Mouse (Mus musculus) small intestine, adult 2 months (tissue): ENCODE data around the gene Rhbdf2. TPM values are rescaled to one million over a fixed set of nuclear protein-coding genes. Genes with fewer than 3 reads are reported as not detected.
A peak's percentile ranks its signal among the peaks of the same experiment; 100 is the strongest.

Experiments used
- H3K27ac ChIP-seq: fragments of 200-500 bp; 2 replicates; pipeline ENCODE4 v1.5.1; 2012; ENCODE audit warnings: low read depth, low read length, control low read depth, inconsistent platforms; ENCODE audit not compliant: insufficient read depth
- H3K27me3 ChIP-seq: fragments of 200-500 bp; 2 replicates; pipeline ENCODE4 v1.6.1; 2012; ENCODE audit warnings: mild to moderate bottlenecking, moderate library complexity, low read length, inconsistent platforms; ENCODE audit not compliant: control insufficient read depth, insufficient read depth
- H3K36me3 ChIP-seq: fragments of 200-500 bp; 2 replicates; pipeline ENCODE4 v1.6.1; 2012; ENCODE audit warnings: mild to moderate bottlenecking, low read length, control low read depth, inconsistent platforms; ENCODE audit not compliant: control insufficient read depth, insufficient read depth
- H3K4me1 ChIP-seq: fragments of 200-500 bp; 2 replicates; pipeline ENCODE4 v1.6.1; 2012; ENCODE audit warnings: low read length, inconsistent platforms, mixed read lengths; ENCODE audit not compliant: control insufficient read depth, insufficient read depth, insufficient read length
- H3K4me3 ChIP-seq: fragments of 200-500 bp; 2 replicates; pipeline ENCODE4 v1.5.1; 2012; ENCODE audit warnings: low read depth, mild to moderate bottlenecking, control low read depth, inconsistent platforms, low read length, moderate library complexity
- CTCF ChIP-seq: fragments of 200-500 bp; IDR thresholded peaks from 2 replicates; pipeline ENCODE4 v1.5.1; 2012; ENCODE audit warnings: low read depth, mild to moderate bottlenecking, control low read depth, inconsistent platforms, low read length, moderate library complexity, mixed read lengths; ENCODE audit not compliant: insufficient replicate concordance, insufficient read length; ENCODE audit errors: extremely low read depth
- POLR2A ChIP-seq: fragments of 200-500 bp; IDR thresholded peaks from 2 replicates; pipeline ENCODE4 v1.6.1; 2012; ENCODE audit warnings: low read depth, mild to moderate bottlenecking, control low read depth, inconsistent platforms, low read length, moderate library complexity
- WGBS: fragments of 180-500 bp; shearing (Covaris S2); methylation state at CpG from one replicate; pipeline ENCODE4 v1.1.7; 2018; 5-methylcytosine and 5-hydroxymethylcytosine counted together
- polyA plus RNA-seq: library from polyadenylated mRNA; depleted of rRNA; stranded (reverse); fragments of >200 nt; gene quantifications from 2 replicates; pipeline ENCODE4 v1.2.3, GENCODE M21; 2012

The Rhbdf2 gene
- polyA plus RNA-seq, 1 experiment: 40.8 TPM

DNA sequence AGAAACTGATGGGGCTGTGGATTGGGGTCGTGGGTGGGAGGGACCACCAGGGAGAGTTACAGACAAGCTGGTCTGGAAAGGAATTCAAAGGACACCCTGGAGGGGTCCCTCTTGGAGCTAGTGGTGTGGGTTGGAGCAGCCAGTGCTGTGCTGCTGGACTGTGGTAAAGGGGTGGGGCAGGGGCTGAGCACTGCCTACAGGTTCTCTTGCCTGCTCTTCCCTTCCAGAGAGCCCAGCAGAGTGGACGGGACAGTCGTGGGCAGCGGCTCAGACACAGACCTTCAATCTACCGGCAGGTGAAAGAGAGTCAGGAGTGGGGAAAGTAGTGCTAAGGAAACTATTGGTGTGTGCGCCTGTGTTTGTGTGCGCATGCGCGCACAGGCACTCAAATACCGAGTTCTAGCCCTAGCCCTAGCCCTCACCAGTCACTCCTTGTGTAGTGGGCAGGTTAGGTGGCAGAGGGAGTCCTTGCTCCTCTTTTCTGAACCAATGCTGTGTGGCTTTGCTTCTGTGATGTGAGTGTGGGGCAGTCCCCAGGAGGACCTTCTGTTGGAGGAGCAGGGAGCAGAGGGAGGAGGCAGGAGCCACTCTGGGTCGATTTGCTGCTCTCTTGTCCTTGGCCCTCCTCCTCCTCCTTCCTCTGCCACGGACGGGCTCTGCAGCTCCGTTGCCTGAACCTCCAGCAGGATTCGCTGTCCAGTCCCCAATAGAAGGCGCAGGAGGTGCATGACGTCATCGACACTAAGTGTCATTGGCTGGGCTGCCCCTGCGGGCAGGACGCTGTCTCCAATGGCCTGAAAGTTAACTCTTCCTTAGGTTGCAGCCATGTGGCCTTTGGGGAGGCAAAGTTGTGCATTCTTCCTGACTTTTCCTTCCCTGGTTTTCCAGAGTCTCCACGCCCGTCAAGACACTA, 30.7 kb upstream of the Rhbdf2 start:
- Histone ChIP-seq H3K27me3 (peaks cover 21% of the 10 kb centered on the region), H3K36me3 (no peaks in the 10 kb centered on the region), H3K4me3 (peak overlapping the region; percentile 49), H3K4me1 (peaks cover 12% of the 10 kb centered on the region), H3K27ac (peak overlapping the region; percentile 67)
- WGBS: 15% methylated on average over 22 of the region's 22 CpGs
- peak; percentile 56 for TF ChIP-seq POLR2A
- TF ChIP-seq CTCF: 0 out of 2 replicates have a peak, but pooled peaks have one; percentile 9

DNA sequence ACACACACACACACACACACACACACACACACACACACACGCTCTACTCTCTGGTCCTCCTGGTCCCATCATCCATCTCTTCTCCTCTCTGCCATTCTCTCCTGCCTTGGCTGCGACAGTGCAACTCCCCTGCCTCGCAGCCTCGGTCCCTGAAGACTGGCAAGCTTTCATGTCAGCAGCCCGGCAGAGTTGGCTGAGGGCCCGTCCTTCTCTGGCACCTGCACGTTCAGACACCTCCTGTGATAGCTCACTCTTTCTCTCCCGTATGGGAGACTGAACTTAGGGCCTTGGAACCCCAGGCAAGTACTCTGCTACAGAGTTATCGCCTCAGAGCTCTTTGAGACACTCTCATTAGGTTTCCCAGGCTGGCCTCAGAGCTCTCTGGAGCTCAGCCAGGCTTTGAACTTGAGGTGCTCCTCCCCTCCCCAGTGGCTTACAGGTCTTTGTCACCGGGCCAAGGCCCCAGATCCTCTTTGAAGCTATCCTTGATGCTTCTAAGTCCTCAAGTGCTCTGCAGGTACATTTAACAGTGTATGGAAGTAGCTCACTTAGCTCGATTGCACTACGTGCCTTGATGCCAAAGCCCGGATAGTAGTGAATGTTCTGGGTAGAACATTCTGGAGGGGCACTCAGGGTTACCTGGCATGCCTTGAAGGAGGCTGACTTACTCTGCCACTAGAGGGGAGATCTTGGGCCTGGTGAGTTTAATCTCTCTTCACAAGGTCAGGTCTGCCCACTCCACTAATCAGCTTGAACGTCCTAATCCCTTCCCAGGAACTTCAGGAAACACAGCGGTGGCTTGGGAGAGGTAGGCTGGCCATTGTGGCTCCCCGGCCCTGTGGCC, 29.8 kb upstream of the Rhbdf2 start:
- Histone ChIP-seq H3K4me1 (peaks cover 12% of the 10 kb centered on the region), H3K27me3 (peaks cover 21% of the 10 kb centered on the region), H3K36me3 (no peaks in the 10 kb centered on the region), H3K4me3 (no peak overlapping the region), H3K27ac (no peak overlapping the region)
- whole genome bisulfite sequencing: 33% methylated on average over 16 of the region's 16 CpGs
- TF ChIP-seq POLR2A (no peak), CTCF (no peak)

DNA sequence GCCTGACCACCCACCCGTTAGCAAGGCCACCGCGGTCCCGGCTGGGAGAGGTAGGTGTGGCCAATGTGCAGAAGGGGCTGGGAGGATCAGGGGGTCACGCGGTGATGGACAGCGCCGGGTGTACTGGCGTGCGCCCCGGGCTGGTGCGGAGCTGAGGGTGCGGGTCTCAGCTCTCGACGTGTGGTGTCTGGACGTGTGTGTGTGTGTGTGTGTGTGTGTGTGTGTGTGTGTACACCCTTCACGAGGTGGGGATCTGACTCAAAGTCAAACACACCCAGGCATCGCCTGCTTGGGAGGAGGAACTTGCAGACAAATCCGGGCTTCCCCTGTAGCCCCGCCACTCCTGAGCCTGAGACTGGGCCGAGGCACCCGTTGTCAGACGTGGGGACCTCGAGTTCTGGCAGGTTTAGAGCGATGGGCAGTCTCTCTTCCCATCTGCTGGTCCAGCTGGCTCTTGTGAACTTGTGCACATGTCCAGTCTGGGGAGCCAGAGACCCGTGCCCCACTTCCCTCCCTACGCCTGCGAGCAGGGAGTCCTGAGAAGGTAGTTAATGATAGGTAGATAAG, 27.5 kb upstream of the Rhbdf2 start, which contains the start of gene Cygb:
Gene Cygb (minus strand): TSS at position 59 of the 567 bp plus-strand sequence.
- Histone ChIP-seq H3K4me3 (peak within 1 kb of the TSS; percentile 58), H3K27ac (peak within 1 kb of the TSS; percentile 0), H3K4me1 (peaks cover 12% of the 10 kb centered on the region), H3K27me3 (peaks cover 21% of the 10 kb centered on the region), H3K36me3 (no peaks in the 10 kb centered on the region)
- no peak for TF ChIP-seq POLR2A
- TF ChIP-seq CTCF: no peak
- 7% methylated on average over 28 of the region's 28 CpGs for WGBS

DNA sequence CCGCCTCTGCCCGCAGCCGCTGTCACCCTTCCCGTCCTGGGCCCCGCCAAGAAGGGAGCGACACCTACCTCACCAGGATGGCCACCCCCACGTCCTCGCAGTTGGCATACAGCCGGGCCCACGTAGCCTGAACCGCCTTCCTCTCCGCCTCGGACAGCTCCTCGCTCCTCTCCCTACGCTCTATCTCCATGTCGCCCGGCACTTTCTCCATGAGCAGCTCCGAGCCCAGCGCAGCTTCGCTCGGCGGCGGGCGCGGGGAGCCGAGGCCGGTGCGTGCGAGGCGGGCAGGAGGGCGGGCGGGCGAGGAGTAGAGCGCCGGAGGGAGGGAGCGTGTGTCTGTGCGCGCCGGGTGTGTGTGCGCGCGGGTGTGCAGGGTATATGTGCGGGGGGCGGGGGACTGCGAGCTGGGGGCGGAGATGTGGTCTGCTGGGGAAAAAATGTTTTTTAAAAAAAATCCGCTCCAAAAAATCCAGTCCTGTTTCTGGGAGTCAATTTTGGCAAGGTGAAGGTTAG, 26.9 kb upstream of the Rhbdf2 start:
- TF ChIP-seq POLR2A (no peak), CTCF (no peak)
- H3K4me1 ChIP-seq: peaks cover 12% of the 10 kb centered on the region
- under 1% methylated on average over 47 of the region's 47 CpGs for WGBS
- H3K27me3 ChIP-seq: peaks cover 21% of the 10 kb centered on the region
- H3K27ac ChIP-seq: peak overlapping the region; percentile 0
- H3K36me3 ChIP-seq: no peaks in the 10 kb centered on the region
- H3K4me3 ChIP-seq: peak overlapping the region; percentile 58

DNA sequence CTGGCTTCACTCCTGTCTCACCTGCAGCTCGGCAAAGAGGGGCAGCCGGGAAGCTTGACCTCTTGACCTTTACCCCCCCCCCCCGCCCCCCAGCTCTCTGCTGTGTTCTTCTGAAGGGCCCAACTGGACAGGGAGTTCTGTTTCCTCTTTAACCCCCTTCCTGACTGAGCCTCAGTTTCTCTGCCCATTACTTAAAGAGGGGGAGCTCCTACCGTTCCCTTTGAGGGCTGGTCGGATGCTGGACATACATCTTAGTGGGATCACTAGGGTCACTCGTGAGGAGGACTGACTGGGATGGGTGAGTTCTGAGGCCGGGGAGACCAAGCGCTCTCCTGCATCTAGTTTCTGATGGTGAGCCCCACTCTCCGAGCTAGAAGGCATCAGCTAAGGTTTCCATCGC, 26.4 kb upstream of the Rhbdf2 start, which contains the start of gene Prcd:
Gene Prcd (plus strand): TSS at position 301 of the 400 bp plus-strand sequence.
- 8% methylated on average over 10 of the region's 10 CpGs for WGBS
- TF ChIP-seq POLR2A (no peak), CTCF (no peak)
- Histone ChIP-seq H3K27me3 (peaks cover 21% of the 10 kb centered on the region), H3K4me1 (peaks cover 12% of the 10 kb centered on the region), H3K4me3 (peak within 1 kb of the TSS; percentile 58), H3K36me3 (no peaks in the 10 kb centered on the region), H3K27ac (peak within 1 kb of the TSS; percentile 0)

DNA sequence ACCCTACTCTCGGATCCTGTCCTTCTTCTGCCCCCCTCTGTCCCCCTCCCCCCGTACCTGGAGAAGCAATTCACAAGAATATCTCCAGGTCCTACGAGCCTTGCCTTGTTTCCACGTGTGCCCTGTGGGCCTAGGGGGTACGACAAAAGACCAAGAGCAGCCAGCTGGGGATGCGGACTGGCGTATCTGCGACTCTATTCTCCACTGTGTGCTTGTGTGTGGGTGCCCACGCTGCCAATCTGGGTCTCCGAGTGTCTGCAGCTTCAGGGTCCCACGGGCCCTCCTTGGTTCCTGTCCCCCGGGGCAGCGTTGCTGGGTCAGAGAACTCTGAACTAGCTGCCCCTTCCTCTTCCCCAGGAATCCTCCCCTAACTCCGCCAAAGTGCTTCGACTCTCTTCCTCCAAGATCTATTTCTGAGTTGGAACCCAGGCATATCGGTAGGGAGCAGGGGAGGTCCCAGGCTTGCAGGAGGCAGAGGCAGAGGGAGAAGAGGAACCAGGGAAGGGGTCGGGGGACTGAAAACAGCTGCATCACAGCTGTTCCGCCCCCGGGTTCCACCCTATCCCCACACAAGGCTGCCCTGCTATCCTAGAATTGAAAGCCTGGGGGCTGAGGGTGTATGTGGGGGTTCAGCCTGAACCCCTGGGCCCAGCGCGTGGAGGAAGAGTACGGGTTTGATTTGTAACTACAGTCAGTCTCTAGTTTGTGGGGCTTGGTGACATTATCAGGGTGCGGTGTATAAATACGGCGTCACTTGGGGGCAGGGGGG, 25.7 kb upstream of the Rhbdf2 start:
- H3K4me3 ChIP-seq: peak overlapping the region; percentile 58
- no peak for TF ChIP-seq CTCF
- 79% methylated on average over 25 of the region's 25 CpGs for WGBS
- peaks cover 21% of the 10 kb centered on the region for H3K27me3 ChIP-seq
- no peak overlapping the region; the same call in 1 of the 2 replicates for H3K27ac ChIP-seq
- peaks cover 13% of the 10 kb centered on the region for H3K4me1 ChIP-seq
- no peaks in the 10 kb centered on the region for H3K36me3 ChIP-seq
